In the genomic region with DNA sequence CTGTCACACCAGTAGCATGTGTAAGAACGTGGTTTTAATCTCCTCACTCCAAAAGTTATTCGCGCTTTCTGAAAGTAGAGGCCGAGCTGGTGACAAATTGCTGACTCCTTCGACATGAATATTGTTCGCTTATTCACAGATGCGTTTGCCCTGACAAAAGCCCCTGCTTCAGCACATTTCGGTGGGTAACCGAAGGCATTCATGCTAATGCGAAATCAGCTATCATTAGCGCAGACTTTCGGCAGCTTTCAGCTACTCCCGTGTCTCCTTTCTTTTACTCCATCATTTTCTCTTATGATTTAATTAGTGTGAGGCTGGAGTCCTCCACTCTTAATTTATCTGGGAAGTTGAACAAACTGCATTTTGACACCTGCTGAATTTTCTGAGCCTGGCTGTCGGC, we compare ENCODE assay signal across 26 mouse cellular contexts.
"Had no signal": no experiment of that assay in that cellular context is flagged by ENCODE, and none has a peak within 500 bp of the region (broad histone marks: within the 10 kb centered on the region; RNA-seq: fewer than 3 reads in every experiment).

No protein-coding gene starts in this region.

- H3K27me3 ChIP-seq: heart, embryonic 13.5 days; heart, embryonic 15.5 days; hindbrain, embryonic 12.5 days; limb, embryonic 12.5 days; liver, embryonic 13.5 days; liver, embryonic 15.5 days had no signal

- H3K4me2 ChIP-seq: heart, embryonic 13.5 days; heart, embryonic 15.5 days; hindbrain, embryonic 12.5 days; hindbrain, embryonic 14.5 days; limb, embryonic 12.5 days; liver, embryonic 11.5 days; liver, embryonic 13.5 days; liver, embryonic 15.5 days had no signal

- H3K9ac ChIP-seq: heart, embryonic 13.5 days; heart, embryonic 15.5 days; hindbrain, embryonic 12.5 days; hindbrain, embryonic 14.5 days; limb, embryonic 12.5 days; liver, embryonic 13.5 days; liver, embryonic 15.5 days had no signal

- H3K27ac ChIP-seq: gastrocnemius, adult 2 months; heart, embryonic 10.5 days; heart, embryonic 13.5 days; heart, embryonic 15.5 days; hindbrain, embryonic 12.5 days; hindbrain, embryonic 14.5 days; layer of hippocampus, adult 2 months; left cerebral cortex, adult 2 months; limb, embryonic 10.5 days; limb, embryonic 12.5 days; liver, embryonic 13.5 days; liver, embryonic 15.5 days had no signal

- DNase-seq: gastrocnemius, adult 2 months; gastrocnemius, postnatal 10 days; gastrocnemius, postnatal 25 days; heart, adult 18-20 months; heart, postnatal 14 days; heart, postnatal 36 days; kidney, adult 18-20 months; kidney, adult 8-10 months; kidney, postnatal 10 days; kidney, postnatal 25 days; kidney, postnatal 4 days; liver; liver, embryonic 13.5 days had no signal

- H3K4me1 ChIP-seq: heart, embryonic 10.5 days; hindbrain, embryonic 12.5 days; liver, embryonic 13.5 days; liver, embryonic 15.5 days had no signal

- H3K36me3 ChIP-seq: heart, embryonic 10.5 days; heart, embryonic 13.5 days; heart, embryonic 15.5 days; hindbrain, embryonic 12.5 days; limb, embryonic 10.5 days; limb, embryonic 12.5 days; liver, embryonic 13.5 days; liver, embryonic 15.5 days had no signal

- ATAC-seq: hindbrain, embryonic 16.5 days; intestine, embryonic 16.5 days had no signal

- H3K4me3 ChIP-seq: gastrocnemius, adult 2 months; heart, embryonic 10.5 days; heart, embryonic 13.5 days; heart, embryonic 15.5 days; hindbrain, embryonic 12.5 days; layer of hippocampus, adult 2 months; left cerebral cortex, adult 2 months; limb, embryonic 10.5 days; limb, embryonic 12.5 days; liver, embryonic 13.5 days; liver, embryonic 15.5 days had no signal

- H3K9me3 ChIP-seq: heart, embryonic 10.5 days; heart, embryonic 13.5 days; heart, embryonic 15.5 days; hindbrain, embryonic 12.5 days; limb, embryonic 10.5 days; limb, embryonic 12.5 days; liver, embryonic 13.5 days; liver, embryonic 15.5 days had no signal
